Mouse (Mus musculus): ENCODE results near the gene Tyms.
A peak's percentile ranks its signal among the peaks of the same experiment; 100 is the strongest.

- TF ChIP-seq CTCF (IDR thresholded peaks at IDR 0.05) = peak; percentile 72
- TF ChIP-seq POLR2A (IDR thresholded peaks at IDR 0.05; ENCODE audit: insufficient read depth, low read depth, low read length) = no peak
- TF ChIP-seq EP300 (IDR thresholded peaks at IDR 0.05; ENCODE audit: insufficient read depth, low read depth, low read length) = no peak
Measured at GRCm38 (mm10) chr5:30104339-30104738, 30.9 kb upstream of the Tyms start.

Data from heart, adult 2 months (tissue).